Mouse (Mus musculus): Measurements from ENCODE around the gene Sgsm3.
A peak's percentile ranks its signal among the peaks of the same experiment; 100 is the strongest.

The Sgsm3 gene

GRCm38 (mm10) chr15:81027378-81028173 is 50.0 kb downstream of the Sgsm3 start:
- DNase-seq (ENCODE audit: low spot score), result peak; percentile 83

DNA sequence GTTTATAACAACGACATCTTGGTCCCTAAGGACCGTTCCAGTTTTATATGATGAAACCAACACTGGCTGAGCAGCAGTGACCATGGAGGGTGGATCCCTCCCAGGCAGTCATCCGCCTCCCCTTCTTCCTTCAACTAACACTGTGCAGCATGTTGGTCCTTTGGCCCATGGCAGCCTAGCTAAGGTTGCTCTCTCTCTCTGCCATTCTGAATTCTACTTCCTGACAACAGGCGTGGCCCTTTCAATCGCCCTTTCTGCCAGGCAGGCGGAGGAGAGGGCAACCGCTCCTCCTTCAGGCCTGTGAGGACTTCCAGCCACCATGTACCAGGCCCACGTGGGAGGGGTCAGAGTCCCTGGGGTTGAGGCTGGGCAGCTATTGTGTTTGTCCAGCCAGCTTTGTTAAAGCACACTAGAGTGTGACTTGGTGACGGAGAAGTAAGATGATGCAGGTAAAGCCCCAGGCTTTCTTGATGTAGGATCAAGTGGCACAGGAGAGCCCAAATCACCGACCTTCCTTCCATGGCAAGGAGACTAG is 53.4 kb downstream of the Sgsm3 start:
- DNase-seq (ENCODE audit: low spot score), result no peak

DNA sequence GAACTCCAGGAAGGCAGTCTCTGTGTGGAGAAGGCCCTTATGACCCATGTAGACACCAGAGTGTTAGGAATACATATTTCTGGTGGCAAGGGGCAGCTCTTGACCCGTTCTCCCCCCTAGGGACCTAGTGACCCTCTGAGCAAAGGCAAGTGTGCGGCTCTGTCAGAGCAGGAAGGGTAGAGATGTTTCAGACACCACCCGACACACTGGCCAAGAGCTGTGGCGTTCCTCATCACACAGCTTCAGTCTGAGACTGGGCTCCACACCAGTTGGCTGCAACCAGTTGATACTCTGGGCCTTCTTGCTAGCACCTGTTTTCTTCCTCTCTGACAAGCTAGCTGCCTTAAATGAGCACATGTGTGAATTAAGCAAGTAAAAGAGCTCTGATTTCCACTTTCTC is 54.0 kb downstream of the Sgsm3 start:
- DNase-seq (ENCODE audit: low spot score), result no peak

- DNase-seq (ENCODE audit: low spot score), result no peak
Observed at GRCm38 (mm10) chr15:81032941-81033629, 55.5 kb downstream of the Sgsm3 start.

DNA sequence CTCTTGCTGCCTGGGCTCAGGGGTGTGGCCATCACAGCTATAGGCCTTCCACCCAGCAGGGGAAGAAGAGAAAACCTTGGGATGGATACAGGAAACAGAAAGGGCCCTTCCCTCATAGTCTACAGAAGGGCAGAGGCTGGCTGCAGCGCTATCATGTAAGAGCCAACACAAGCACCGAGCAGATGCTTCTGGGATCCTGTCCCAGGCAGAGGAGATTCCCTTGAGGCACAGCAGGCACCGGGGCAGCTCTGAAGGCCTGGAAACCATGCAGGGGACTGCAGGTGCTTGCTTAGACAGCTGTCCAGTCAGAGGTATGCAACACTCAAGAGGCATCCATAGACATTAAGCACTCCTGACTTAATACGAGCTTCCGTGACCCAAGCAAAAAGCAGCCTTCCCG is 56.6 kb downstream of the Sgsm3 start:
- no peak for DNase-seq (ENCODE audit: low spot score)

GRCm38 (mm10) chr15:81035417-81036162 is 58.0 kb downstream of the Sgsm3 start:
- no peak for DNase-seq (ENCODE audit: low spot score)

DNA sequence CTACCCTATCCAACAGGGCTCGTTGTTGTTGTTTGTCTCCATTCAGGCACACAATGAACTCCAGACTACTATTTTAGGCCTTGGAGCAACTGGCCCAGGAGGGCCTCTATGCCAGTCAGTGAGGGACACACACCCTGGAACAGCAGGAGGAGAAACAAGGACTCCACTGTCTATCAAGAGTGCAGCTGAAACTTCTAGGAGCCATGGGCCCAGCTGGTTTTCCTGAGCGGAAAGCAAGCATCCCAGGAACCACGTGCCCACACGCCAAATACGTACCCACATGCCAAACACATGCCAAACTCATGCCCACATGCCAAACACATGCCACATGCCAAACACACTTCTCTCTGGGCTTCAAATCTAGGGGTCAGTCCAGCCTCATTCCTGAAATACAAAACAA is 60.9 kb downstream of the Sgsm3 start:
- DNase-seq (ENCODE audit: low spot score), result no peak

DNA sequence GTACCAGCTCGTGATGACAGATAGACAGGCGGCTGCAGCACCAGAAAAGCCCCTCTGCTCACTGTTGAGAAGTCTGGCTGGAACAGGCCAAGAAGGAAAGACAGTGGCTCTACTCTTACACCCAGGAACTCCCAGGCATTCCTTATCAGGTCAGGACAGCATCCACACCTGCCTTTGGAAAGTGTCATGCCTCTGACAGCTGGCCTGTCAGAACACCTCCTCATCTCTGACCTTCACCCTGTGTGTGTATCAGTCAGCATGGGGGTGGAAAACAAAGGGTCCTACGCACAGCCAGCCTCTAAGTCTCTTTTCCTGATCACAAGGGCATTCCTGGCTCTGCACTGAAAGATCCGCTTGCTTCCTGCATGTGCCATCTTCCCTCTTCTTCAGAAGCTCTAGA is 64.2 kb downstream of the Sgsm3 start:
- DNase-seq (ENCODE audit: low spot score), result no peak

GRCm38 (mm10) chr15:81042276-81042931 is 64.8 kb downstream of the Sgsm3 start:
- DNase-seq (ENCODE audit: low spot score), result no peak

GRCm38 (mm10) chr15:81044446-81044845 is 66.9 kb downstream of the Sgsm3 start:
- peak; percentile 55 for DNase-seq (ENCODE audit: low spot score)

DNA sequence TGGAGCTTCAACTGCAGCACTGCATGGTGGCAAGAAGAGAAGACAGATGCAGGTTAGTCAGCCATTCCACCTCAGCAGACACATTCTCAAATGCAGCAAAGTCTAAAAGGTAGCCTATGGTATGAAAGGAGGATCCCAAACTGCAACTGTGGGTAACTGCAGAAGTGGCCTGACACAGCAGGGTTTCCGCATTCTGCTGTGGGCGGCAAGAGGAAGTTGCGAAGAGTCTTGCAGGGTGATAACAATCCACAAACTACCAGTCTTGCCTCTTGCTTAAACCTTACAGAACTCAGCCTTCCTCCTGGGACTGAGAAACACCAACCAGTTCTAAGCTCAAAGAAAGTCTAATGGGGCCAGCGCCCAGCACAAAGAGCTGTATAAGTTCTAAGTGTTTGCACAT is 67.8 kb downstream of the Sgsm3 start:
- DNase-seq (ENCODE audit: low spot score), result peak; percentile 59

- DNase-seq (ENCODE audit: low spot score), result no peak
Observed at GRCm38 (mm10) chr15:81046061-81046460, 68.5 kb downstream of the Sgsm3 start.

- no peak for DNase-seq (ENCODE audit: low spot score)
Observed at GRCm38 (mm10) chr15:81047497-81047896, 69.9 kb downstream of the Sgsm3 start.

DNA sequence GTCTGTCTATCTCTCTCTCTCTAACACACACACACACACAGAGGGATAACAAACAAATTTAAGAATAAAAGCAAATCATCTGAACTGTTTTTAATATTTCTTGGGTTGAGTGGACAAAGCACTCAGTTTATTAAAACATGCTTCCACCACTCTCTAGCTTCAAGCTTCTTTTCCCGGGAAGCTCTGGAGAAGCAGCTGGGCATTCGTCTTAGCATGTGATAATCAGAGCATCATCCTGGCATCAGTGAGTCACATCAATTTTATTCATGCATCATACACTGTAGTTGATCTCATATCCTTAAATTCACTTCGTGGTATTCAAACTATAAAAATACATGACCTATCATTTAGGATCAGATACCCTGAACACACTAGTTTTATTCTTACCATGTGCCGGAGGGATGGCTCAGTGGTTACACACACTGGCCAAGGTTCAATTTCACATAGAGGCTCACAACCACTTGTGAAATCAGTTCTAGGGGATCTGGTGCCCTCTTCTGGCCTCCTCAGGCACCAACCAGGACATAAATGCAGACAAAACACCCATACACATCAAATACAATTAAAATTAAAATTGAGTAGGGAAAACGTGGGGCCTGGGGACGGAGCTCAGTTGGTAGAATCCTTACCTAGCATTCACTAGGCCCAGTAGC is 72.0 kb downstream of the Sgsm3 start:
- DNase-seq (ENCODE audit: low spot score), result no peak

- DNase-seq (ENCODE audit: low spot score), result no peak
Observed at GRCm38 (mm10) chr15:81050488-81050887, 72.9 kb downstream of the Sgsm3 start.

GRCm38 (mm10) chr15:81052491-81052890 is 74.9 kb downstream of the Sgsm3 start:
- DNase-seq (ENCODE audit: low spot score), result no peak

DNA sequence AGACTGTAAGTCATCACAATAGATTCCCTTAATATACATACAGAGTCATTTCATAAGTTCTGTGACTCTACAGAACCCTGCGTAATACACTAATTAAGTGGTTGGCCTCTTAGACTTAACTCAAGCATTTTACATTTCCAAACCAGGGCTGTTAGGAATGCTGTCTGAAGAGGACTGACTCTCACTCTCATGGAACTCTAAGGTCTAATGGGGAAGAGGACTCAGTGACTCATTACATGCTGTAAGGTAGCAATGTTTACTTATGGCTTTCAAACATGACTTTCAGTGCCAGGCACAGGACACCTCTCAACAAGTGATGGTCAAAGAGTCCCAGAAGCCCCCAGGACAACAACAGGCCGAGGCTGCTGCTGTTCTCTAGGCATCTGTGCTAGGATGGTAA is 77.9 kb downstream of the Sgsm3 start:
- DNase-seq (ENCODE audit: low spot score), result no peak

- DNase-seq (ENCODE audit: low spot score), result no peak
Observed at GRCm38 (mm10) chr15:81057736-81058135, 80.2 kb downstream of the Sgsm3 start.

- no peak for DNase-seq (ENCODE audit: low spot score)
Observed at GRCm38 (mm10) chr15:81060975-81061374, 83.4 kb downstream of the Sgsm3 start.
